Mouse (Mus musculus): ENCODE measurements at regions not wholly inside any gene's neighbourhood (a gene's known extent, or its start where the extent isn't known, plus 50 kb on each side); places are given as distances from the start of the nearest gene placed in this dataset.

DNA sequence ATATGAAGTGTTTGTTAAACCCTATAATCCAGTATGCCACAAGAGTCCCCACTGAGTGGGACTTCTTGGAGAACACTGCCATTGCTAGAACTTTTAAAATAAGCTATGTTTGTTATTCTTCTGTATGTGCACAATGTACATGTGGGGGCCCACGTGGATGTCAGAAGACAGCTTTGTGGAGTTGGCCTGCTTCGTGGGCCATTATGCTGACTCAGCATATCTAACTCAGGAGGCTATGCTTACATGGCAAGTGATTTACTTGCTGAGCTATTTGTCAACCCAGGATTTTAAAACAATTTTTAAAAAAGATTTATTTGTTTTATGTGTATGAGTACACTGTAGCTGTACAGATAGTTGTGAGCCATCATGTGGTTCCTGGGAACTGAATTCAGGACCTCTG is 207.6 kb upstream of the Steap1 start:
- DNase-seq (ENCODE audit: low read depth, low spot score), result no peak

DNA sequence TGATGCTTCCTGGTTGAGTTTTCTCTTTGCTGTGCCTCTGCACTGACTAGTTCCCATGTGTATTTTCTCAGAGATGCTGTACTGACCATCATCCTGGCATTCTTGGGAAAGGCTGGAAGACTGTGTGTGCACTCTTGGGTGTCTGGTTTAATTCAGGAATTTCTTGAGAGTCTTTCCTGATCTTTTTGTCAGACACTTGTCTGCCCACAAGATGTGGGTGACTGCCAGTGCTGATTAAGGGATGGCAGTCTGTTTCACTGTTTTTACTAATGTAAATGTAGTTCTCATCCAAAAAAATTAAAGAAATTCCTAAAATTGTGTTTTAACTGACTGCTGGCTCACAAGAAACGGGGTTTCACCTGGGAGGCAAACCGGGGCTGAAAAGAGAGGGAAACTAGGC is 206.7 kb upstream of the Steap1 start:
- no peak for DNase-seq (ENCODE audit: low read depth, low spot score)

- no peak for DNase-seq (ENCODE audit: low read depth, low spot score)
Observed at GRCm38 (mm10) chr5:5925796-5926195, 176.7 kb upstream of the Steap1 start.

- DNase-seq (ENCODE audit: low read depth, low spot score), result no peak
Observed at GRCm38 (mm10) chr5:5916427-5916826, 167.3 kb upstream of the Steap1 start.

DNA sequence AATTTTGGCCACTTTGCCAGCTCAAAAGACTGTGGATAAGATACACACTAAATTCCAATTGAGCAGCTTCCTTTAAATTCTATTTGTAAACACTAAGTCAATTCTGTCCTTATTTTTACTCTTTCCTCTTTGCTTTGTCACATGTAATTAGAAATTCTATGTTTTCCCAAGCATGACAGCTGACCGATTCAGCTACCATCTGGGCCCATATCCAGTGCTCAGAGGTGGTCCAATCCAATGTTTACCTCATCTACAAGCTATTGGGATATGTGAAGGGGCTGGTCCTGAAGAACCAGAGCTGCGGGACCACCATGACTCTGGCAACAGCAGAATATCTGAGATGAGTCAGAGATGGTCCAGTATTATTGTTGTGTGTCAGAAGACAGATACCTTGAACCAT is 140.2 kb upstream of the Steap1 start:
- no peak for DNase-seq (ENCODE audit: low read depth, low spot score)

GRCm38 (mm10) chr5:5873425-5873824 is 124.3 kb upstream of the Steap1 start:
- no peak for DNase-seq (ENCODE audit: low read depth, low spot score)

DNA sequence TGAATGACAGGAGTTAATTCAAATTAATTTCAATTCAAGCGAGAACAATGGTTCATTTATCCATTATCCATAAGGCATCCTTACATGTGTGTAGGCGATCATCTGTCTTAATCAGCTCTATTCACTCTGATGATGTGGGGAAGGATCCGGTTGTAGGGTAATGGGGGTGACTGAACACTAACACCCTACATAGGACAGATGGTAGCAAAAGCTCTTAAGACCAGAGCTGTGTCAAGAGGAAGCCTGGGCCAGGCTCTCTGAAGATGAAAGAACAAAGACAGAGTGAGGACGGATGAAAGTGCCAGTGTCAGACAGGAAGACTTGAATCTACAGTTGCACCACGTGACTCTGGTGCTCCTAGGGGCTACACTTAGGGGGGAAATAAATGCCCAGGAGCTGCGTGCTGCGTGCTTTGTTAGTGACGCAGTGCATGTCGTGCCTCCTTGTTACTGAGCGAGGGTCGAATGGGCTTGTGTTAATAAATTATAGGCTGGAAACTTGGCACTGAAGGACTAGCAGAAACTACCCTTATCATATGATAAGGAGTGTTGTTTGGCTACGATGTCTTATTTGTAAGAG is 107.1 kb upstream of the Steap1 start:
- no peak for DNase-seq (ENCODE audit: low read depth, low spot score)

DNA sequence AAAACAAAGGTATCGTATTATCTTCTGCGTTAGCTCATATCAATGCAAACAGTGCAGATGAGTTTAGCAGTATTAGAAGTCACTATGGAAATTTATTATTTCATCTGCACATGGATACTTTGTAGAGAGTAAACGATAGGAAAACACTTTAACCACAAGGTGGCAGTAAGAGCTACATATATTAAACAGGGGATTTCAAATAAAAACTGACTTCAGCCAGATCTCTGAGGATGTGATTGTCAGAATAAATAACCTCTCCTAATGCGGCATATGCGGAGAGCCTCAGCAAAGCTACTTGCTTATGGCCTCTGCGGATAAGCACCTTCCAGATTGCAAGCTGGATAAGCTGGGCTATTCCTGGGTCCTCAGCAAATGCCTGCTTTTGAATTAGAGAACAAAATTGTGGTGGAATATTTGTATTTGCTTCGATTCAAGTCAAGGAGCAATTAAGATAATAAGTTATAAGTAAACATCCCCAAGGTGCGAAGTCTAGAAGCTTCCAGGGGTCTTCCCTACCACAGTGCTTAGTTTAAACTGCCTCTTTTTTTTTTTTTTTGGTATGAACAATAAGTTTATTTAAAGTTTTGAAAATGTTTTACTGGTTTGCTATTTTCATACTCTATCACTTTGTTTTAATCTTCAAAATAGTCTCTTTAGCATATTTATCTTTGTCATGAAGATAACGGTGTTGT is 96.8 kb upstream of the Steap1 start:
- DNase-seq (ENCODE audit: low read depth, low spot score), result peak; percentile 36

GRCm38 (mm10) chr5:5844312-5844711 is 95.2 kb upstream of the Steap1 start:
- no peak for DNase-seq (ENCODE audit: low read depth, low spot score)

DNA sequence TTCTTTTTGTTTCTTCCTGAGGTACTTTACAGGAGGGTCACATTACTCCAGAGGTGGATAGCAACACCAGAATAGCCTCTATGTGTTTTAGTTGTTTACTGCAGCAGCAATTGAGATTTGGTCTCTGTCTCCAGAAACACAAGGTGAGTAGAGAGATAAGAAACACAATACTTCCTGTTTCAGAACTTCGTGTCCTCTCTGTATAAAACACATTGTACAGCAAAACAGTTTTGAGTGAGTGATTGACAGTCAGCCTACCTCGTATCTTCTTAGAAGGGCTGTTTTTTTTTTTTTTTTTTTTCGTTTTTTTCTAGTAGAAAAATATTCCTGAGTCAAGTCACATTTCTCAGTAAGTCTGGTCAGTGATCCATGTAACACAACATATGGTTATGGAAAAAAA is 89.6 kb upstream of the Steap1 start:
- DNase-seq (ENCODE audit: low read depth, low spot score), result no peak

DNA sequence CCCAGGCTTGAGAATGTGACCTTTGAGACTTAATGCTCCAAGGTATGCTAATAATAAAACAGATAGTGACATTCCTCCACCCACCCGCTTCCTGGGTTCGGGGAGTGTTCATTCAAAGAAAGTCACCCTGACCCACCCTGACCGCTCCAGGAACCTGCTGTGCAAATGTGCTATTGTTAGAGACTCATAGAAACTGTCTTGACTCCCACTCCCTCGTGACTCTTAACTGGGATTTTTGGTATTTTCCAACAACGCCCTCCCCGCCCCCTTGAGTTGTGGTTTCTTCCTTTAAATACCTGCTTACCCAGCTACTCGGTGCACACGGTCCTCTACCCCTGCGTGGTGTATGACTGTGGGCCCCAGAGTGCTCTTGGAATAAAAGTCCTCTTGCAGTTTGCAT is 73.5 kb upstream of the Steap1 start:
- DNase-seq (ENCODE audit: low read depth, low spot score), result peak; percentile 51

Data from ZHBTc4 (cell line).